8 mouse cellular contexts compared by ENCODE assay signal in the genomic region with DNA sequence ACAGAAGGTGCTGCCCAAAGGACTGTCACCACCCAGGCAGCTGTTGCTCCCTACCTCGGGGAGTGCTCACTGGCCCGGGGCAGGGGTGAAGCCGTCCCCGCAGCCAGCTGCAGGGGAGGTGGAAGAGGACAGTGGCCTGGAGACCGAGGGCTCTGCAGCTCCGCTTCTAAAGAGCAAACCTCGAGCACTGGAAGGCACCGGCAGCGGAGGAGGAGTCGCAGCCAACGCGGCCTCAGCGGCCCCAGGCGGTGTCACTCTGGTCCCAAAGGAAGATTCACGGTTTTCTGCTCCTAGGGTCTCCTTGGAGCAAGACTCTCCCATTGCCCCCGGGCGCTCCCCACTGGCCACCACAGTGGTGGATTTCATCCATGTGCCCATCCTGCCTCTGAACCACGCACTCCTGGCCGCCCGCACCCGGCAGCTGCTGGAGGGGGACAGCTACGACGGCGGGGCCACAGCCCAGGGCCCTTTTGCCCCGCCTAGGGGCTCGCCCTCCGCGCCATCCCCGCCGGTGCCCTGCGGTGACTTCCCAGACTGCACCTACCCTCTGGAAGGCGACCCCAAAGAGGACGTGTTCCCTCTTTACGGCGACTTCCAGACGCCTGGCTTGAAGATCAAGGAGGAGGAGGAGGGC. TPM values are rescaled to one million over a fixed set of nuclear protein-coding genes. Genes with fewer than 3 reads are reported as not detected.
A peak's percentile ranks its signal among the peaks of the same experiment; 100 is the strongest.
DNase-seq lines count a peak whose midpoint lies in the region; ATAC-seq and TF ChIP-seq lines count a peak whose summit lies in the region.

No protein-coding gene starts in this region.

- no peak overlapping the region for H3K27ac ChIP-seq in embryonic fibroblast, embryonic 13.5 days (ENCODE audit: insufficient read depth, low read length)
- H3K27ac ChIP-seq in hindbrain, embryonic 11.5 days (ENCODE audit: low read depth, low read length), result no peak overlapping the region
- no peak overlapping the region for H3K27ac ChIP-seq in stomach, embryonic 14.5 days (ENCODE audit: low read length)

- H3K4me1 ChIP-seq in embryonic fibroblast, embryonic 13.5 days (ENCODE audit: control insufficient read depth, insufficient read depth, low read length), result no peaks in the 10 kb centered on the region
- peaks cover 8% of the 10 kb centered on the region for H3K4me1 ChIP-seq in hindbrain, embryonic 11.5 days (replicated peaks; ENCODE audit: control insufficient read depth, insufficient read depth, low read length)
- H3K4me1 ChIP-seq in stomach, embryonic 14.5 days (ENCODE audit: control insufficient read depth, insufficient read depth, low read length), result peaks cover 9% of the 10 kb centered on the region

- peaks cover 27% of the 10 kb centered on the region for H3K27me3 ChIP-seq in hindbrain, embryonic 11.5 days (ENCODE audit: control insufficient read depth, insufficient read depth, low read length)
- 0 out of 2 replicates have a peak, but pooled peaks cover 13% of the 10 kb centered on the region for H3K27me3 ChIP-seq in stomach, embryonic 14.5 days (ENCODE audit: control insufficient read depth, insufficient read depth, low read length)

- peak; percentile 25 for DNase-seq in ES-CJ7 (ENCODE audit: low read depth, low spot score)
- peak; percentile 12 for DNase-seq in adrenal gland, postnatal 25 days
- peak; percentile 71 for DNase-seq in hindbrain, embryonic 11.5 days (ENCODE audit: low spot score)
- peak; percentile 15 to 27 for DNase-seq in left cerebral cortex, postnatal 14 days (ENCODE audit: low spot score in 2 of 2)

- peak overlapping the region; percentile 96 for H3K4me2 ChIP-seq in hindbrain, embryonic 11.5 days (replicated peaks; ENCODE audit: low read depth, low read length)
- H3K4me2 ChIP-seq in stomach, embryonic 14.5 days (replicated peaks; ENCODE audit: low read depth, low read length), result peak overlapping the region; percentile 74

- peak overlapping the region; percentile 57 for H3K9ac ChIP-seq in hindbrain, embryonic 11.5 days (ENCODE audit: low read depth, low read length)
- peak overlapping the region; percentile 0; the same call in 1 of the 2 replicates for H3K9ac ChIP-seq in stomach, embryonic 14.5 days (replicated peaks; ENCODE audit: low read depth, low read length)

- H3K36me3 ChIP-seq in hindbrain, embryonic 11.5 days (ENCODE audit: control insufficient read depth, insufficient read depth, low read length), result no peaks in the 10 kb centered on the region
- H3K36me3 ChIP-seq in stomach, embryonic 14.5 days (ENCODE audit: control insufficient read depth, insufficient read depth, low read length), result no peaks in the 10 kb centered on the region

- TF ChIP-seq POLR2A in embryonic fibroblast, embryonic 13.5 days (IDR thresholded peaks at IDR 0.05; ENCODE audit: low read depth, low read length), result no peak

- peak overlapping the region; percentile 29 for H3K4me3 ChIP-seq in embryonic fibroblast, embryonic 13.5 days (ENCODE audit: insufficient read depth, low read length)
- H3K4me3 ChIP-seq in hindbrain, embryonic 11.5 days (ENCODE audit: low read depth, low read length), result peak overlapping the region; percentile 66
- peak overlapping the region; percentile 56 for H3K4me3 ChIP-seq in stomach, embryonic 14.5 days (ENCODE audit: low read depth, low read length)

- 0% methylated on average over 36 of the region's 36 CpGs for WGBS in hindbrain, embryonic 11.5 days
- under 1% methylated on average over 31 of the region's 36 CpGs for WGBS in stomach, embryonic 14.5 days

- no peak for TF ChIP-seq CTCF in embryonic fibroblast, embryonic 13.5 days (IDR thresholded peaks at IDR 0.05; ENCODE audit: borderline replicate concordance, insufficient read depth, low read length)

- ATAC-seq in hindbrain, embryonic 11.5 days (ENCODE audit: low FRiP score), result peak; percentile 77
- ATAC-seq in megakaryocyte-erythroid progenitor cell, adult 5-6 weeks (replicated peaks; ENCODE audit: low FRiP score, low TSS enrichment, poor library complexity, severe bottlenecking), result peak; percentile 57
- ATAC-seq in stomach, embryonic 14.5 days (ENCODE audit: insufficient number of reproducible peaks, insufficient read depth, low FRiP score, low read depth), result peak; percentile 14; the same call in 1 of the 2 replicates
- no peak for ATAC-seq in activated CD4-positive, CD25-positive, alpha-beta regulatory T cell, adult 4 months

- no peaks in the 10 kb centered on the region for H3K9me3 ChIP-seq in hindbrain, embryonic 11.5 days (ENCODE audit: control insufficient read depth, low read length)
- H3K9me3 ChIP-seq in stomach, embryonic 14.5 days (ENCODE audit: control insufficient read depth, low read depth, low read length), result no peaks in the 10 kb centered on the region

- intact Hi-C loops in left cerebral cortex, postnatal 14 days (cut with DNase I), result loop anchor here (10.0 kb wide), 1 partner anchor 196 kb away; no protein-coding TSS in a partner anchor

RNA-seq across cellular contexts. Expression of a gene that starts 1.5 kb away (rescaled TPM):
- 0.15 and 0.19 TPM in 2 replicates for total RNA-seq in adrenal gland, postnatal 25 days (2021)
- 0.28 and 0.46 TPM in 2 replicates for polyA plus RNA-seq in embryonic fibroblast, embryonic 13.5 days (2011; ENCODE audit: insufficient read length, low read depth, missing spikeins)
- 0.15 and 0.26 TPM in 2 replicates for polyA plus RNA-seq in hindbrain, embryonic 11.5 days (2014; fragmentation: Nextera tagmentation; extraction: Ambion mirVana)
- total RNA-seq in left cerebral cortex, postnatal 14 days (2021), result 10 to 100 TPM; 14.8 to 16.3 TPM
- not detected in 2 replicates for total RNA-seq in megakaryocyte-erythroid progenitor cell, adult 5-6 weeks (2014; fragmentation: Nextera tagmentation)
- total RNA-seq in megakaryocyte-erythroid progenitor cell, adult 5-6 weeks (2017), result not detected in 2 replicates
- polyA plus RNA-seq in stomach, embryonic 14.5 days (2014; fragmentation: Nextera tagmentation; extraction: Ambion mirVana), result 0.53 and 0.71 TPM in 2 replicates
- under 1 TPM in 1 of 2 experiments, not detected in 1; 0.16 TPM for polyA plus RNA-seq in activated CD4-positive, CD25-positive, alpha-beta regulatory T cell, adult 4 months (2017; shearing (Covaris generic))

Comparison
In these comparisons a context has a peak if more than half of its experiments do, and no peak if none do; other contexts are left out.
1. DNase-seq: peak in every context shown above with its lines; median percentile 71 in hindbrain, embryonic 11.5 days; 25 in ES-CJ7; 21 in left cerebral cortex, postnatal 14 days; 12 in adrenal gland, postnatal 25 days.